Mouse (Mus musculus): ENCODE measurements around the gene Nxnl1. TPM values are rescaled to one million over a fixed set of nuclear protein-coding genes. Genes with fewer than 3 reads are reported as not detected.

Nxnl1 gene
- total and polyA plus RNA-seq, 3 experiments = not detected

GRCm38 (mm10) chr8:71569366-71570290 is 3.2 kb upstream of the Nxnl1 start:
- Histone ChIP-seq H3K36me3 (replicated peaks) (no peaks in the 10 kb centered on the region), H3K4me1 (ENCODE audit: insufficient read depth, low read depth, low read length) (peaks cover 14% of the 10 kb centered on the region; the same call in 1 of the 2 replicates), H3K4me3 (ENCODE audit: low read depth, low read length) (peak overlapping the region; percentile 47; the same call in 1 of the 2 replicates), H3K9me3 (replicated peaks) (no peaks in the 10 kb centered on the region), H3K27me3 (ENCODE audit: insufficient read depth, low read length) (peaks cover 72% of the 10 kb centered on the region)
- no peak for ATAC-seq (ENCODE audit: extremely low read depth, insufficient number of reproducible peaks, low FRiP score, poor library complexity, severe bottlenecking)
- DNase-seq (ENCODE audit: low spot score) = no peak
- TF ChIP-seq CTCF (IDR thresholded peaks at IDR 0.05; ENCODE audit: low read depth, low read length) (no peak), TAL1 (conservative IDR thresholded peaks at IDR 0.05; ENCODE audit: low read depth, low read length) (no peak), GATA2 (IDR thresholded peaks at IDR 0.05; ENCODE audit: borderline replicate concordance, low read depth, low read length) (no peak), GATA1 (IDR thresholded peaks at IDR 0.05; ENCODE audit: borderline replicate concordance, low read length) (no peak), POLR2AphosphoS5 (IDR thresholded peaks at IDR 0.05; ENCODE audit: insufficient replicate concordance, low read depth, low read length) (no peak)

GRCm38 (mm10) chr8:71568941-71569340 is 2.5 kb upstream of the Nxnl1 start:
- Histone ChIP-seq H3K4me3 (ENCODE audit: low read depth, low read length) (no peak overlapping the region), H3K4me1 (ENCODE audit: insufficient read depth, low read depth, low read length) (peaks cover 14% of the 10 kb centered on the region; the same call in 1 of the 2 replicates), H3K36me3 (replicated peaks) (no peaks in the 10 kb centered on the region), H3K27me3 (ENCODE audit: insufficient read depth, low read length) (peaks cover 70% of the 10 kb centered on the region), H3K9me3 (replicated peaks) (peaks cover 2% of the 10 kb centered on the region)
- DNase-seq (ENCODE audit: low spot score) = no peak
- no peak for ATAC-seq (ENCODE audit: extremely low read depth, insufficient number of reproducible peaks, low FRiP score, poor library complexity, severe bottlenecking)
- TF ChIP-seq POLR2AphosphoS5 (IDR thresholded peaks at IDR 0.05; ENCODE audit: insufficient replicate concordance, low read depth, low read length) (no peak), TAL1 (conservative IDR thresholded peaks at IDR 0.05; ENCODE audit: low read depth, low read length) (no peak), GATA1 (IDR thresholded peaks at IDR 0.05; ENCODE audit: borderline replicate concordance, low read length) (no peak), CTCF (IDR thresholded peaks at IDR 0.05; ENCODE audit: low read depth, low read length) (no peak), GATA2 (IDR thresholded peaks at IDR 0.05; ENCODE audit: borderline replicate concordance, low read depth, low read length) (no peak)

GRCm38 (mm10) chr8:71568387-71568937 is 2.1 kb upstream of the Nxnl1 start, which contains the start of gene Slc27a1:
TSS of gene Slc27a1 (plus strand) at chr8:71568882.
- H3K9me3 ChIP-seq (replicated peaks) = peaks cover 4% of the 10 kb centered on the region
- ATAC-seq (ENCODE audit: extremely low read depth, insufficient number of reproducible peaks, low FRiP score, poor library complexity, severe bottlenecking) (no peak), DNase-seq (ENCODE audit: low spot score) (no peak)
- peaks cover 73% of the 10 kb centered on the region for H3K27me3 ChIP-seq (ENCODE audit: insufficient read depth, low read length)
- peak within 1 kb of the TSS; percentile 47; the same call in 1 of the 2 replicates for H3K4me3 ChIP-seq (ENCODE audit: low read depth, low read length)
- H3K36me3 ChIP-seq (replicated peaks) = no peaks in the 10 kb centered on the region
- peaks cover 14% of the 10 kb centered on the region; the same call in 1 of the 2 replicates for H3K4me1 ChIP-seq (ENCODE audit: insufficient read depth, low read depth, low read length)
- no peak for TF ChIP-seq GATA2 (IDR thresholded peaks at IDR 0.05; ENCODE audit: borderline replicate concordance, low read depth, low read length)

GRCm38 (mm10) chr8:71567587-71567986 is 1.2 kb upstream of the Nxnl1 start:
- no peak overlapping the region for H3K4me3 ChIP-seq (ENCODE audit: low read depth, low read length)
- H3K4me1 ChIP-seq (ENCODE audit: insufficient read depth, low read depth, low read length) = peaks cover 19% of the 10 kb centered on the region; the same call in 1 of the 2 replicates
- peaks cover 71% of the 10 kb centered on the region for H3K27me3 ChIP-seq (ENCODE audit: insufficient read depth, low read length)
- no peaks in the 10 kb centered on the region for H3K36me3 ChIP-seq (replicated peaks)
- DNase-seq (ENCODE audit: low spot score) (no peak), ATAC-seq (ENCODE audit: extremely low read depth, insufficient number of reproducible peaks, low FRiP score, poor library complexity, severe bottlenecking) (no peak)
- TF ChIP-seq CTCF (IDR thresholded peaks at IDR 0.05; ENCODE audit: low read depth, low read length) = no peak
- TF ChIP-seq GATA1 (IDR thresholded peaks at IDR 0.05; ENCODE audit: borderline replicate concordance, low read length) = no peak
- no peak for TF ChIP-seq TAL1 (conservative IDR thresholded peaks at IDR 0.05; ENCODE audit: low read depth, low read length)
- no peak for TF ChIP-seq POLR2AphosphoS5 (IDR thresholded peaks at IDR 0.05; ENCODE audit: insufficient replicate concordance, low read depth, low read length)
- TF ChIP-seq GATA2 (IDR thresholded peaks at IDR 0.05; ENCODE audit: borderline replicate concordance, low read depth, low read length) = no peak
- H3K9me3 ChIP-seq (replicated peaks) = peaks cover 4% of the 10 kb centered on the region

GRCm38 (mm10) chr8:71563992-71564391 is 2.4 kb downstream of the Nxnl1 start:
- ATAC-seq (ENCODE audit: extremely low read depth, insufficient number of reproducible peaks, low FRiP score, poor library complexity, severe bottlenecking) (no peak), DNase-seq (ENCODE audit: low spot score) (no peak)
- TF ChIP-seq POLR2AphosphoS5 (IDR thresholded peaks at IDR 0.05; ENCODE audit: insufficient replicate concordance, low read depth, low read length) (no peak), GATA2 (IDR thresholded peaks at IDR 0.05; ENCODE audit: borderline replicate concordance, low read depth, low read length) (no peak), CTCF (IDR thresholded peaks at IDR 0.05; ENCODE audit: low read depth, low read length) (no peak), TAL1 (conservative IDR thresholded peaks at IDR 0.05; ENCODE audit: low read depth, low read length) (no peak), GATA1 (IDR thresholded peaks at IDR 0.05; ENCODE audit: borderline replicate concordance, low read length) (no peak)
- Histone ChIP-seq H3K4me1 (ENCODE audit: insufficient read depth, low read depth, low read length) (peaks cover 8% of the 10 kb centered on the region; the same call in 1 of the 2 replicates), H3K9me3 (replicated peaks) (peaks cover 4% of the 10 kb centered on the region), H3K4me3 (ENCODE audit: low read depth, low read length) (no peak overlapping the region), H3K36me3 (replicated peaks) (no peaks in the 10 kb centered on the region), H3K27me3 (ENCODE audit: insufficient read depth, low read length) (peaks cover 50% of the 10 kb centered on the region)

GRCm38 (mm10) chr8:71562751-71563150 is 3.6 kb downstream of the Nxnl1 start:
- H3K36me3 ChIP-seq (replicated peaks) = no peaks in the 10 kb centered on the region
- DNase-seq (ENCODE audit: low spot score) = peak; percentile 35
- peaks cover 52% of the 10 kb centered on the region for H3K27me3 ChIP-seq (ENCODE audit: insufficient read depth, low read length)
- ATAC-seq (ENCODE audit: extremely low read depth, insufficient number of reproducible peaks, low FRiP score, poor library complexity, severe bottlenecking) = no peak
- peaks cover 17% of the 10 kb centered on the region for H3K4me1 ChIP-seq (ENCODE audit: insufficient read depth, low read depth, low read length)
- TF ChIP-seq TAL1 (conservative IDR thresholded peaks at IDR 0.05; ENCODE audit: low read depth, low read length) (no peak), GATA2 (IDR thresholded peaks at IDR 0.05; ENCODE audit: borderline replicate concordance, low read depth, low read length) (no peak), CTCF (IDR thresholded peaks at IDR 0.05; ENCODE audit: low read depth, low read length) (peak; percentile 57; the same call in 1 of the 2 replicates)
- H3K4me3 ChIP-seq (ENCODE audit: low read depth, low read length) = no peak overlapping the region
- peaks cover 4% of the 10 kb centered on the region for H3K9me3 ChIP-seq (replicated peaks)
